Mouse (Mus musculus) hindbrain, embryonic 14.5 days (tissue): ENCODE measurements around the gene Gon7. TPM values are rescaled to one million over a fixed set of nuclear protein-coding genes. Genes with fewer than 3 reads are reported as not detected.

Experiments
- ATAC-seq: fragments of 200-750 bp; cut with Nextera tagmentation; 2 replicates; pipeline ENCODE4 v1.8.0; 2017; ENCODE audit warnings: moderate number of reproducible peaks, mild to moderate bottlenecking, moderate TSS enrichment, moderate library complexity; ENCODE audit not compliant: low FRiP score
- DNase-seq: peaks from one replicate; pipeline ENCODE4 v3.0.0-alpha.2; 2015; ENCODE audit warnings: low spot score
- H3K27ac ChIP-seq: fragments of 300-500 bp; sonication (generic); 2 replicates; pipeline ENCODE4 v1.5.1; 2014; ENCODE audit warnings: mild to moderate bottlenecking, moderate library complexity
- H3K27me3 ChIP-seq: fragments of 300-500 bp; sonication (generic); 2 replicates; pipeline ENCODE4 v1.6.1; 2014; ENCODE audit warnings: mild to moderate bottlenecking, low read length, mixed read lengths; ENCODE audit not compliant: control insufficient read depth, insufficient read depth
- H3K36me3 ChIP-seq: fragments of 300-500 bp; sonication (generic); replicated peaks from 2 replicates; pipeline ENCODE4 v1.6.1; 2014; ENCODE audit not compliant: control insufficient read depth, insufficient read depth
- H3K4me1 ChIP-seq: fragments of 300-500 bp; sonication (generic); replicated peaks from 2 replicates; pipeline ENCODE4 v1.6.1; 2014; ENCODE audit warnings: antibody characterized with exemption, low read length, mixed read lengths; ENCODE audit not compliant: control insufficient read depth, insufficient read depth
- H3K4me2 ChIP-seq: fragments of 300-500 bp; sonication (generic); replicated peaks from 2 replicates; pipeline ENCODE4 v1.6.1; 2014; ENCODE audit warnings: mild to moderate bottlenecking, moderate library complexity
- H3K4me3 ChIP-seq: fragments of 300-500 bp; sonication (generic); replicated peaks from 2 replicates; pipeline ENCODE4 v1.5.1; 2014; ENCODE audit warnings: mild to moderate bottlenecking, low read length
- H3K9ac ChIP-seq: fragments of 300-500 bp; sonication (generic); 2 replicates; pipeline ENCODE4 v1.6.1; 2014
- H3K9me3 ChIP-seq: fragments of 300-500 bp; sonication (generic); 2 replicates; pipeline ENCODE4 v1.6.1; 2016; ENCODE audit warnings: low read length; ENCODE audit not compliant: control insufficient read depth
- WGBS: fragments of 180-500 bp; shearing (Covaris S2); extraction: QIAGEN DNeasy Blood & Tissue Kit; methylation state at CpG from one replicate; pipeline ENCODE4 v1.1.7; 2014; 5-methylcytosine and 5-hydroxymethylcytosine counted together
- polyA plus RNA-seq: library from polyadenylated mRNA; unstranded; fragments of >200 nt; fragmentation: Nextera tagmentation; extraction: Ambion mirVana; gene quantifications from 2 replicates; pipeline ENCODE4 v1.2.1, GENCODE M21; 2014

The Gon7 gene
- polyA plus RNA-seq, 1 experiment from 2014 or later = 45.7 TPM

DNA sequence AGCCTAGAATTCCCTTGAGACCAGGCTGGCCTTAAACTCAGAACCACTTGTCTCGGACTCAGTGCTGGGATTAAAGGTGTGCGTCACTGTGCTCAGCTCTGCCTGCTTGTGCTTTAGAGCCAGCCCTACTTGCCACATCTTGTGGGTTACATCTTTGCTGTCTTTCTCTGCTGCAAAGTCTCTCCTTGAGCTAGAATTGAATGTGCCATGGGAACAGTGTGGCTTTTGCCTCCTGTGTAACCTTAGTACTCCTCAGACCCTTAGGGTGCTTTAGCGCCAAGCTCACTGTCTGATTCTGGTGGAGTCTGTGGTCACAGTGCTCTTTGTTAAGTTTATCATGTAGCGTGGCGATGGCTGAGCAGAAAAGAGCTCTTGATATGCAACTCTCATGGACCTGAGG is 15.1 kb upstream of the Gon7 start:
- no peak overlapping the region for H3K4me2 ChIP-seq
- H3K9ac ChIP-seq = no peak overlapping the region
- H3K9me3 ChIP-seq = no peaks in the 10 kb centered on the region
- H3K27ac ChIP-seq = no peak overlapping the region
- H3K4me1 ChIP-seq = no peaks in the 10 kb centered on the region
- H3K27me3 ChIP-seq = no peaks in the 10 kb centered on the region
- ATAC-seq (no peak), DNase-seq (no peak)
- peaks cover 97% of the 10 kb centered on the region for H3K36me3 ChIP-seq
- H3K4me3 ChIP-seq = no peak overlapping the region
- WGBS = 95% methylated on average over 5 of the region's 5 CpGs

DNA sequence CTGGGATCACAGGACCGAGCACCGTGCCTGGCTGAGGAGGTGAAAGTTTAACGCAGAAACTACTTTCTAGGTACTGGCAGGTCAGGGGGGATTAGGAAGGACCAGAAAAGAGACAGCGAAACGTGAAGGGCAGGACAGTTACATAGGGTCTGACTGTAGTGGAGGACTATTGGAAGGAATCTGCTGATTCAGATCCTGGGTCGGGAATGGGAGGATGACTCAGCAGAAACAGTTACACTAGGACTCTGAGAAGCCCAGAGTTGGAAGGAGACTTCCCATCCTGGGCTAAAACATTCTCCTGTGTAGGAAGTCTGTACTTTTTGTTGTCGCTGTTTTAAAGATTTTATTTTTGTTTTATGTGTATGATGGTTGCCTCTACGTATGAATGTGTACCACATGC is 14.0 kb upstream of the Gon7 start:
- Histone ChIP-seq H3K4me3 (no peak overlapping the region), H3K36me3 (peaks cover 96% of the 10 kb centered on the region), H3K4me2 (no peak overlapping the region), H3K27me3 (no peaks in the 10 kb centered on the region), H3K27ac (no peak overlapping the region), H3K9me3 (no peaks in the 10 kb centered on the region), H3K4me1 (no peaks in the 10 kb centered on the region), H3K9ac (no peak overlapping the region)
- DNase-seq (no peak), ATAC-seq (no peak)
- WGBS = 97% methylated on average over 8 of the region's 8 CpGs

DNA sequence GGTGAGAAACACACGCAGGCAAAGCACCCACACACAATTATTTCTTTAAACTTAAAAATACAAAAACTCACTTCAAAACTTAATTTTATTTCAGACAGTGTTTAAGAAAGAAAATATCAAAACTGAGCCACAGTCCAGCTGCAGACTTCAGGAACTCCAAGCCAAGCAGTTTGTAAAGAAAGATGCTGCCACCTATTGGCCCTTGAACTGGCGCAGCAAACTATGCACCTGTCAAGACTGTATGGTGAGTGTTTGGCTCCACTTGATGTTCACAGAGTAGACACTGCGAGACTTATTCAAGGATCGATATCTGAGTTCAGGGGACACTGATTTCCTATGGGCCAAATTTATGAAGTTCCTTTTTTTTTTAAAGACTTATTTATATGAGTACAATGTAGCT is 11.4 kb upstream of the Gon7 start:
- no peak for ATAC-seq
- no peak for DNase-seq
- H3K9me3 ChIP-seq = no peaks in the 10 kb centered on the region
- 95% methylated on average over 4 of the region's 4 CpGs for WGBS
- H3K27me3 ChIP-seq = no peaks in the 10 kb centered on the region
- H3K4me2 ChIP-seq = no peak overlapping the region
- H3K4me3 ChIP-seq = no peak overlapping the region
- H3K9ac ChIP-seq = no peak overlapping the region
- no peaks in the 10 kb centered on the region for H3K4me1 ChIP-seq
- no peak overlapping the region for H3K27ac ChIP-seq
- peaks cover 93% of the 10 kb centered on the region for H3K36me3 ChIP-seq

DNA sequence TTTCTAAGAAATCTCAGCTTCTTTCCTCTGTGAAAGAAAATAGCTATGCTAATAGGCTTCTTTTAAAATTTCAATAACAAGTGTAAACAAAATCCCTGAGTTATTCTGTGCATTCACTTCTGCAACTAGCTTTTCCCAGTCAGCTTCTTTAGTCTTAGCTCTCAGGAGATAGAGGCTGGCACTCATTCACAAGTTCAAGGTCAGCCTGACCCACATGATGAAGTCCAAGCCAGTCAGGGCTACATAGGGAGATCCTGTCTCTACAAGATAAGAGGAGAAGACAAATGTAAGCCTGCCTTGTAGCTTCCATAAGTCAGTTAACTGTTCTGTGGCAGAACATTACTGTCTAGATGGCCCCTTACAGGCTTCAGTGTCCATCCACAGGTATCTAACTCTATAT is 6.1 kb upstream of the Gon7 start:
- H3K36me3 ChIP-seq = peaks cover 54% of the 10 kb centered on the region
- no peak for ATAC-seq
- H3K27ac ChIP-seq = no peak overlapping the region
- no peak overlapping the region for H3K9ac ChIP-seq
- no peaks in the 10 kb centered on the region for H3K9me3 ChIP-seq
- H3K4me2 ChIP-seq = no peak overlapping the region
- H3K27me3 ChIP-seq = no peaks in the 10 kb centered on the region
- peaks cover 8% of the 10 kb centered on the region for H3K4me1 ChIP-seq
- no peak for DNase-seq
- no peak overlapping the region for H3K4me3 ChIP-seq

DNA sequence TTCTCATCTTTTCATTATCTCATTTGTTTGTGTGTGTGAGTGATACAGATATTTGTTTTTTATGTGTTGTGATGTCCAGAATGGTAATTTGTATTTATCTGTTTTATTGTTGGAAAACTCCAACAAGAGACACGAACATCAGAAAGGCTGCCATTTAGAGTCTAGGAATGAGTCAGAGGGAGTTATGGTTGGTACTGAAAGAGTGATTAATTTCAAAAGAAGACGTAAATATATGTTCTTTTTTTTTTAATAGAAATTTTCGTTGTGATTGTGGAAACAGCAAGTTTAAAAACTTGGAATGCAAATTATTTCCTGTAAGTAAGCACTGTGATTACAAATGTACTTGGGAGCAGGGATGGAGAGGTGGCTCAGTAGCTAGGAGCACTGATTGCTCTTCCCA is 4.1 kb upstream of the Gon7 start:
- Histone ChIP-seq H3K27me3 (no peaks in the 10 kb centered on the region), H3K9me3 (no peaks in the 10 kb centered on the region), H3K4me1 (peaks cover 15% of the 10 kb centered on the region), H3K27ac (no peak overlapping the region), H3K4me3 (no peak overlapping the region), H3K4me2 (no peak overlapping the region), H3K9ac (no peak overlapping the region), H3K36me3 (peaks cover 36% of the 10 kb centered on the region)
- 91% methylated on average over 3 of the region's 3 CpGs for WGBS
- DNase-seq (no peak), ATAC-seq (no peak)

DNA sequence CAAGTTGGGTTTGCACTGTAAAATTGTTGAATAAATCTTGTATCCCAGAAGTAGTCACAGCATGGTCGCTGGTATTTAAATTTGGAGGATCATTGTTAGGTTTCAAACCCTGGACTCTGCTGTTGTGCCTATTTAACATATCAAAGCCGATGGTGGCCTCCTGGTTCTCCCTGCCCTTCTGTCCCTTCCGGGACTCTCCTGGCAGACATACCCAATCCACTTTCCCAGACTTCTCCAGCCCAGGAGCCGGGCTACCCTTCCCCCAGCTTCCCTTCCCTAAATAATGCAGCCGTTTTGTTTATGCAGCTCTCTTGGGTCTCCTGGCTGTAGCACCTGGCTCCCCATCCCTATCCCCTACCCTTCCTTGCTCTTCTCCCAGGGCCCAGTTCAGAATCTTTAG is 1.3 kb upstream of the Gon7 start:
- Histone ChIP-seq H3K4me1 (peaks cover 19% of the 10 kb centered on the region), H3K36me3 (peaks cover 18% of the 10 kb centered on the region), H3K27me3 (no peaks in the 10 kb centered on the region), H3K27ac (no peak overlapping the region), H3K4me2 (peak overlapping the region; percentile 65), H3K4me3 (peak overlapping the region; percentile 79), H3K9me3 (no peaks in the 10 kb centered on the region), H3K9ac (peak overlapping the region; percentile 73)
- ATAC-seq (no peak), DNase-seq (no peak)
- WGBS = 1% methylated on average over 5 of the region's 5 CpGs

DNA sequence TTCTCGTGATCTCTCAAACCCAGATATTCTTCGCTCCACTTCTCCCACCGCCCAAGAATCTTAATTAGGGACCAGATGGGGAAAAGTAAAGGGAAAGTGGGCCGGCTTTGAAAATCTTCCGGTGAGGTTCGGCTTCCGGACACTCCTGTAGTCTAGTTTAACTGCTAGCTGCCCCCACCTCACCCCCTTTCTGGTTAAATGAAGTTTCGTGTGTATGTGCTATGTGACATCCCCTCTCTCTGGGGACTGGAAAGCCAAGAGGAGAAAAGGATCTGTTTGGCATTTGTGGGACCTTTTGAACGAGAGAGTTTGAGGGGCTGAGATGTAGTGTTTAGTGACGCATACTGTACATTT is 777 bp upstream of the Gon7 start, which contains the start of gene Gm20604:
Gene Gm20604, minus strand, starts transcription at position 270 of the 354 bp plus-strand sequence.
- Histone ChIP-seq H3K4me1 (peaks cover 19% of the 10 kb centered on the region), H3K9me3 (no peaks in the 10 kb centered on the region), H3K4me2 (peak within 1 kb of the TSS; percentile 65), H3K36me3 (peaks cover 13% of the 10 kb centered on the region), H3K4me3 (peak within 1 kb of the TSS; percentile 79), H3K9ac (peak within 1 kb of the TSS; percentile 74), H3K27me3 (no peaks in the 10 kb centered on the region), H3K27ac (peak within 1 kb of the TSS; percentile 90)
- DNase-seq = no peak
- no peak for ATAC-seq
- under 1% methylated on average over 10 of the region's 10 CpGs for WGBS

DNA sequence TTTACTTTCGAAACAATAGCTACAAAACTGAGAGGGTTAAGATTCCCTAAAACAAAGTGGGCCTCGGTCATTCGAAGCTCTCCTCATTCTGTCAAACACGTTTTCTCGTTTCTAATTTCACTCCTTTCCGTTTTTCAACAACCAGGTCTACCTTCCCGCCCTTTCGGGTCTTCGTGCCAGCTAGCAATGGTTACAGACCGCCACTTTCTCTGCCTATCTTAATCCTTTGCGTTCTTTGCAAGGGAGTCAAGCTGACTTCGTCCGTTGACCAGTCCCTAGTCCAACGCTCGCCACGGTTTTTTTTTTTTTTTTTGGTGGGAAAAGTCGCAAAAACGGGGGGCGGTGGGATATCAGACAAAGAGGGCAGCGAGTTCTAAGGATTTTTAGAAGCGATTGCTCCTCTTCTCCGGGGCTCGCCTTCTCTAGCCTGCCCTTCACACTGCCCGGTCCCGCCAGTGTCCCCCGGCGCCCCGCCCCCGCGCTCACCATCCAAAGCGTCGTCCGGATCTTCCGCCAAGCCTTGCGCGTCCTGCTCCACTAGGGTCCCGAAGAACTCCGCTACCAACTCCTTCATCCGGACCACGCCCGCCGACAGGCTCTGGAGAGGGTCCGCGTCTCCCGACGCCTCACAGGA is 431 bp downstream of the Gon7 start:
- 1% methylated on average over 46 of the region's 46 CpGs for WGBS
- Histone ChIP-seq H3K36me3 (peaks cover 5% of the 10 kb centered on the region), H3K27ac (peak overlapping the region; percentile 90), H3K4me1 (peaks cover 19% of the 10 kb centered on the region), H3K27me3 (no peaks in the 10 kb centered on the region), H3K4me3 (peak overlapping the region; percentile 79), H3K9me3 (no peaks in the 10 kb centered on the region), H3K9ac (peak overlapping the region; percentile 74), H3K4me2 (peak overlapping the region; percentile 65)
- DNase-seq = no peak
- no peak; the same call in 1 of the 2 replicates for ATAC-seq

DNA sequence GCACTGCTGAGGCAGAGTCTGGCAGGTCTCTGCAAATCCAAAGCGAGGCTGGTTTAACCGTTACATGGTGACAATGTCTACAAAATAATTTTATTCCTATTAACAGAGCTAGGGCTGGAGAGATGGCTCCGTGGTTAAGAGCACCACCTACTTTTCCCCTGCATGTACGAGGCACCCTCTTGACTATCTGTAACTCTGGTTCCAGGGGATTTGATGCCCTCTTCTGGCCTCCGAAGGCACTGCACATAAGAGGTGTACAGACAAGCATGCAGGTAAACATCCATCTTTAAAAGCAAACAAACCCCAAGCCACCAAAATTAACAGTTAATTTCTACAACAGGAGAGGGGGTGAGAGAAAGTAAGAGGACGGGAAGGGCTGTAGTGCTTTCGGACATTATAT is 1.3 kb downstream of the Gon7 start:
- Histone ChIP-seq H3K27me3 (no peaks in the 10 kb centered on the region), H3K4me1 (peaks cover 19% of the 10 kb centered on the region), H3K9me3 (no peaks in the 10 kb centered on the region), H3K4me3 (peak overlapping the region; percentile 79), H3K4me2 (peak overlapping the region; percentile 65), H3K36me3 (peaks cover 5% of the 10 kb centered on the region; the same call in 1 of the 2 replicates), H3K27ac (no peak overlapping the region), H3K9ac (peak overlapping the region; percentile 74; the same call in 1 of the 2 replicates)
- ATAC-seq = no peak
- no peak for DNase-seq
- WGBS = 89% methylated on average over 7 of the region's 7 CpGs

DNA sequence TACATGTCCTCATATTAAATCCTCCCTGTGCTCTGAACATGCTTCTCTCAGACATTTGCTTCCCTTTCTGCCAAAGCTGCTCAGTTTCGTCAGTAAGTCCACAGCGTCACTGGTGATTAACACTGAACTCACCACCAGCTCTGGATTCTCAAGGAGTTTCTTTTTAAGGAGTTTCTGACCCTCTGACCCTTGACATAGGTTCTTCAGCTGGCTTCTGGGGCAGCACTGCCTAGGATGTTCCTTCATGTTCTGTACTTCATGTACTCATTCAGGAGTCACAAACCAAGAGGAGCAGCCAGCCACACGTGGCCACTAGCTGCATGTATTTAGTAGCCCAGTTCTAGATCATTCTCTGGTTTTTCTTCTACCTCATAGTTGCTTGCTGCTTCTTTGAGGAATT is 9.3 kb downstream of the Gon7 start:
- no peaks in the 10 kb centered on the region for H3K27me3 ChIP-seq
- WGBS = 90% methylated on average over 3 of the region's 3 CpGs
- no peak for DNase-seq
- peaks cover 11% of the 10 kb centered on the region for H3K4me1 ChIP-seq
- H3K4me2 ChIP-seq = no peak overlapping the region
- H3K9me3 ChIP-seq = no peaks in the 10 kb centered on the region
- H3K4me3 ChIP-seq = no peak overlapping the region
- H3K27ac ChIP-seq = no peak overlapping the region
- H3K9ac ChIP-seq = no peak overlapping the region
- H3K36me3 ChIP-seq = peaks cover 16% of the 10 kb centered on the region
- no peak for ATAC-seq
